Mouse (Mus musculus): ENCODE data around the gene Cnp. TPM values are rescaled to one million over a fixed set of nuclear protein-coding genes. Genes with fewer than 3 reads are reported as not detected.

The Cnp gene
- 359 and 428 TPM in 2 replicates for polyA plus RNA-seq (2021; fragmentation: Nextera tagmentation)
- long read RNA-seq, experiment 1, transcript Cnp-204 (3 exons, 2,904 nt), result minor isoform, 1,248 of 3,842 reads
- long read RNA-seq, experiment 1, transcript Cnp-201 (4 exons, 2,357 nt), result major isoform, 2,496 of 3,842 reads
- long read RNA-seq, experiment 1, partial matches to known transcripts, result 43 of 3,842 reads
- long read RNA-seq, experiment 1, other reads (novel, unspliced or antisense), result 55 of 3,842 reads
- long read RNA-seq, experiment 2, transcript Cnp-201 (4 exons, 2,357 nt), result major isoform, 434 of 712 reads
- long read RNA-seq, experiment 2, transcript Cnp-204 (3 exons, 2,904 nt), result minor isoform, 189 of 712 reads
- long read RNA-seq, experiment 2, partial matches to known transcripts, result 62 of 712 reads
- long read RNA-seq, experiment 2, other reads (novel, unspliced or antisense), result 26 of 712 reads

GRCm38 (mm10) chr11:100574708-100575483 is at the start of gene Cnp:
Gene Cnp, plus strand, starts transcription at chr11:100574904.

DNA sequence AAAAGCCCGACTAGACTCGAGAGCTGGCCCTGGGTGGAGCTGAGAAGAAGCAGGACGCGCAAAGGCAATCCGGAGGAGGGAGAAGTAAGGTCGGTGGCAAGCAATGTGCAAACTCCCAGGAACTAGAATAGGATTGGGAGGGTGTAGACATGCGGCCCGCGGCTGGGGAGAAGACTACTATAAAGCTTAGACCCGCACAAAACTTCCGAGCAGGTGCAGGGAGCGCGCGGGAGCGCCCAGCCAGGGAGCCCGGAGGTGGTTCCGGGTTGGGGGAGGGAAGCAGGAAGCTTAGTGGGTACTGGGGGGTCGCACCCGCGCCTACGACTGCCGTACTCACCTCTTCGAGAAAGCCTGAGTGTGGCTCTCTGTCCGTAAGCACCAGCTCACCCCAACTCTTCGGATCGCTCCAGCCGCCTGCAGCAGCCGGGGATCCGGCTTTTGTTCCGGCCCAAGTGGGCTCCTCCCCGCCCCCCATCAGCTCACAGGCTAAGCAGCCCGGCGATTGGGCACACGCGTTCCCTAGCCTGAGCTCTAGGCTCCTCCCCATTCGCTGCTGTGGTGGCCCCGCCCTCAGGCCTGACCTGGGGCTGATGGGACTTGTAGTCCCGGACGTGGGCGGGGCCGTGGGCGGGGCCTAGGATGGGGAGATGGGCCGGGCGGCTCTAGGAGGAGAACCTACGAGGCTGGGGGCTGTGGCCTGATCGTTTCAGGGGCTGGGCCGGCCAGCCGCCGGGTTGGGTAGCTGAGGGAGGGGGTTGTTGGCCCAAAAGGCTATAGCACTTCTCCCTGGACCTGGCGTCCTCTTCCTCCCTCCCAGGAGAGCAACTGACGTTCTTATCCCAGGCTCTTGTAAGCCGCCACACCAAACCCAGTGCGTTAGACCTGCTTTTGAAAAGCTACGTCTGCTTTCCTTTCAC is 47.0 kb upstream of the Cnp start, which contains the start of gene Acly:
Gene Acly, minus strand, starts transcription at position 543 of the 917 bp plus-strand sequence.

DNA sequence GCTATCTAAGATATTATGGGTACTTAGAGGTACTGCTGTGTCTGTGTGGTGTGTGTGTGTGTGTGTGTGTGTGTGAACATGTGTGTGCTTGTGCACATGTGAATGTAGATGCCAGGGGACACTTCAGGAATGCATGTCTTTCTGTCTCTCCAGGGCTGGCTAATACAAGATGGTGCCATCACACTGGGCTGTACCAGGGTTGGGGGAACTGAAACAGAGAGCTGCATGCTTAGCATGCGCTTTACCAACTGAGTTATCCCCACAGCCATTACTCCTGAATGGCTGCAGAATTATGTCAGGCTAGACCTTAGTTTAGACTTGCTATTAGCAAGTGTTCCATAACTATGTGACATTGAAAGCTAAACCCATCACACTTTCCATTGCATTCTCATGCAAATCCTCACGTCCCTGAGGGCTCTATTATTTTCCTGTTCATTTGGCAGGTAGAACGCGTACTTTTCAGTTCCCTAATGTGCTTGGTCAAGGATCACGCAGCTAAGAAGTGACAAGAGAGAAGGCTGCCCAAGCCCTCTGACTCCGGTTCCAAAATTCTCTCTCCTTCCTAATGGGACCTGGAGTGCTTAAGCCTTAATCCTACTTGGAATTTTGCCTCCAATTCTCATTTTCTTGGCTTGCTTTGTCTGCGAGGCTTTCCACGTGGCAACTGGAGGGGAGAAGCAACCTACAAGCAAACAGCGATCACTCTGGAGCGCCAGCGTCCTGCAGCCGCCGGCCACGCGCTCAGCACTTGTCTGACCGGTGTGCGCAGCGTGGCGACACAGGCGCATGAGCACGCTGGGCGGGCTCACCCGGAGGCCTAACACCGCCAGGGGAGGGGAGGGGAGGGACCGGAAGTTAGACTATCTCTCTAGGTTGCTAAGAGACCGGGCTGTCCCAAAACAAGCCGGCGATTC is 29.6 kb upstream of the Cnp start, which contains the start of gene Ttc25:
Gene Ttc25, plus strand, starts transcription at position 776 of the 914 bp plus-strand sequence.

GRCm38 (mm10) chr11:100618761-100619484 is 44.2 kb downstream of the Cnp start, which contains the start of gene Nkiras2:
Gene Nkiras2, plus strand, starts transcription at chr11:100619244.

GRCm38 (mm10) chr11:100619982-100620381 is 45.3 kb downstream of the Cnp start, which contains the start of gene Dnajc7:
Gene Dnajc7, minus strand, starts transcription at chr11:100620168.

Other genes with a start within 250 kb of the Cnp start
- gene Gast, start 240.5 kb upstream of the Cnp start, polyA plus RNA-seq (2021; fragmentation: Nextera tagmentation), result not detected in 2 replicates
- 24.0 and 25.4 TPM in 2 replicates for gene Hap1, start 218.8 kb upstream of the Cnp start, polyA plus RNA-seq (2021; fragmentation: Nextera tagmentation)
- gene Jup, start 177.1 kb upstream of the Cnp start, polyA plus RNA-seq (2021; fragmentation: Nextera tagmentation), result 36.0 and 41.1 TPM in 2 replicates
- 16.7 and 16.8 TPM in 2 replicates for gene P3h4, start 160.1 kb upstream of the Cnp start, polyA plus RNA-seq (2021; fragmentation: Nextera tagmentation)
- gene Fkbp10, start 159.2 kb upstream of the Cnp start, polyA plus RNA-seq (2021; fragmentation: Nextera tagmentation), result 5.2 and 6.7 TPM in 2 replicates
- gene Nt5c3b, start 133.1 kb upstream of the Cnp start, polyA plus RNA-seq (2021; fragmentation: Nextera tagmentation), result 50.8 and 54.8 TPM in 2 replicates
- gene Klhl10, start 133.0 kb upstream of the Cnp start, polyA plus RNA-seq (2021; fragmentation: Nextera tagmentation), result 0.34 and 0.44 TPM in 2 replicates
- gene Klhl11, start 102.2 kb upstream of the Cnp start, polyA plus RNA-seq (2021; fragmentation: Nextera tagmentation), result 14.7 and 17.5 TPM in 2 replicates
- 72.4 and 92.4 TPM in 2 replicates for gene Acly, start 46.9 kb upstream of the Cnp start, polyA plus RNA-seq (2021; fragmentation: Nextera tagmentation)
- 0.95 and 1.1 TPM in 2 replicates for gene Ttc25, start 29.3 kb upstream of the Cnp start, polyA plus RNA-seq (2021; fragmentation: Nextera tagmentation)
- 14.5 and 16.5 TPM in 2 replicates for gene Nkiras2, start 44.3 kb downstream of the Cnp start, polyA plus RNA-seq (2021; fragmentation: Nextera tagmentation)
- gene Dnajc7, start 45.3 kb downstream of the Cnp start, polyA plus RNA-seq (2021; fragmentation: Nextera tagmentation), result 127 and 154 TPM in 2 replicates
- gene Zfp385c, start 117.6 kb downstream of the Cnp start, polyA plus RNA-seq (2021; fragmentation: Nextera tagmentation), result 0.04 and 0.23 TPM in 2 replicates
- gene Dhx58, start 129.4 kb downstream of the Cnp start, polyA plus RNA-seq (2021; fragmentation: Nextera tagmentation), result 1.0 and 1.4 TPM in 2 replicates
- gene Kat2a, start 137.6 kb downstream of the Cnp start, polyA plus RNA-seq (2021; fragmentation: Nextera tagmentation), result 14.8 and 32.0 TPM in 2 replicates
- 0.34 TPM in 1 of 2 replicates, not detected in the other for gene Hspb9, start 138.9 kb downstream of the Cnp start, polyA plus RNA-seq (2021; fragmentation: Nextera tagmentation)
- gene Rab5c, start 163.3 kb downstream of the Cnp start, polyA plus RNA-seq (2021; fragmentation: Nextera tagmentation), result 43.2 and 51.8 TPM in 2 replicates
- 1.0 and 2.6 TPM in 2 replicates for gene Kcnh4, start 185.0 kb downstream of the Cnp start, polyA plus RNA-seq (2021; fragmentation: Nextera tagmentation)
- 0.51 and 1.3 TPM in 2 replicates for gene Hcrt, start 188.0 kb downstream of the Cnp start, polyA plus RNA-seq (2021; fragmentation: Nextera tagmentation)
- 5.9 TPM in 2 replicates for gene Ghdc, start 196.1 kb downstream of the Cnp start, polyA plus RNA-seq (2021; fragmentation: Nextera tagmentation)